Mouse (Mus musculus): ENCODE measurements around the gene Tk1.

Gene Tk1

GRCm38 (mm10) chr11:117825333-117826101, at the start of gene Tk1, which contains the start of gene Afmid:
Gene Tk1 (minus strand): TSS chr11:117826092.
Gene Afmid (plus strand): TSS chr11:117825924.
- in situ Hi-C loops (cut with MboI; ENCODE audit: unreplicated experiment in 2 of 2), result loop anchor here in 1 of 2 experiments (25.0 kb wide), 2 partner anchors 738 to 963 kb away; partner anchors contain the start of genes Mfsd11 and Srsf2

GRCm38 (mm10) chr11:117875681-117876080, 49.8 kb upstream of the Tk1 start:
- in situ Hi-C loops (cut with MboI; ENCODE audit: unreplicated experiment in 2 of 2), result loop anchor here (10.0 kb wide), 2 partner anchors 89 to 339 kb away; no protein-coding TSS in a partner anchor

- in situ Hi-C loops (cut with MboI; ENCODE audit: unreplicated experiment in 2 of 2), result loop anchor here (5.0 to 25.0 kb wide), 9 partner anchors 90 to 563 kb away; partner anchors contain the start of gene C1qtnf1 (in 1 of the 2)
Measured at GRCm38 (mm10) chr11:117874419-117874818, 48.5 kb upstream of the Tk1 start.

- in situ Hi-C loops (cut with MboI; ENCODE audit: unreplicated experiment in 2 of 2), result loop anchor here (5.0 to 25.0 kb wide), 9 partner anchors 92 to 564 kb away; partner anchors contain the start of gene C1qtnf1 (in 1 of the 2)
Measured at GRCm38 (mm10) chr11:117872861-117873608, 47.1 kb upstream of the Tk1 start, which contains the start of gene Tha1. Gene Tha1 (minus strand): TSS chr11:117873481.

GRCm38 (mm10) chr11:117871911-117872584, 46.2 kb upstream of the Tk1 start:
- in situ Hi-C loops (cut with MboI; ENCODE audit: unreplicated experiment in 2 of 2), result loop anchor here (5.0 to 25.0 kb wide), 9 partner anchors 93 to 565 kb away; partner anchors contain the start of gene C1qtnf1 (in 1 of the 2)

- in situ Hi-C loops (cut with MboI; ENCODE audit: unreplicated experiment in 2 of 2), result loop anchor here (5.0 to 25.0 kb wide), 9 partner anchors 93 to 566 kb away; partner anchors contain the start of gene C1qtnf1 (in 1 of the 2)
Measured at GRCm38 (mm10) chr11:117871376-117871775, 45.5 kb upstream of the Tk1 start.

- in situ Hi-C loops (cut with MboI; ENCODE audit: unreplicated experiment in 2 of 2), result loop anchor here (5.0 to 25.0 kb wide), 9 partner anchors 94 to 566 kb away; partner anchors contain the start of gene C1qtnf1 (in 1 of the 2)
Measured at GRCm38 (mm10) chr11:117870688-117871365, 44.9 kb upstream of the Tk1 start.

GRCm38 (mm10) chr11:117865988-117866387, 40.1 kb upstream of the Tk1 start:
- in situ Hi-C loops (cut with MboI; ENCODE audit: unreplicated experiment in 2 of 2), result loop anchor here (25.0 kb wide), 3 partner anchors 396 to 571 kb away; partner anchors contain the start of gene C1qtnf1 (in 1 of the 2)

GRCm38 (mm10) chr11:117864805-117865204, 38.9 kb upstream of the Tk1 start:
- in situ Hi-C loops (cut with MboI; ENCODE audit: unreplicated experiment in 2 of 2), result loop anchor here (25.0 kb wide), 3 partner anchors 397 to 572 kb away; partner anchors contain the start of gene C1qtnf1 (in 1 of the 2)

- in situ Hi-C loops (cut with MboI; ENCODE audit: unreplicated experiment in 2 of 2), result loop anchor here (25.0 kb wide), 3 partner anchors 399 to 574 kb away; partner anchors contain the start of gene C1qtnf1 (in 1 of the 2)
Measured at GRCm38 (mm10) chr11:117863174-117863856, 37.4 kb upstream of the Tk1 start.

- in situ Hi-C loops (cut with MboI; ENCODE audit: unreplicated experiment in 2 of 2), result loop anchor here (25.0 kb wide), 3 partner anchors 402 to 577 kb away; partner anchors contain the start of gene C1qtnf1 (in 1 of the 2)
Measured at GRCm38 (mm10) chr11:117860601-117861000, 34.7 kb upstream of the Tk1 start, which contains the start of gene Tmem235. Gene Tmem235 (plus strand): TSS chr11:117860752.

GRCm38 (mm10) chr11:117858392-117858791, 32.5 kb upstream of the Tk1 start:
- in situ Hi-C loops (cut with MboI; ENCODE audit: unreplicated experiment in 2 of 2), result loop anchor here (25.0 kb wide), 3 partner anchors 404 to 579 kb away; partner anchors contain the start of gene C1qtnf1 (in 1 of the 2)

- in situ Hi-C loops (cut with MboI; ENCODE audit: unreplicated experiment in 2 of 2), result loop anchor here (25.0 kb wide), 3 partner anchors 405 to 580 kb away; partner anchors contain the start of gene C1qtnf1 (in 1 of the 2)
Measured at GRCm38 (mm10) chr11:117857462-117857861, 31.6 kb upstream of the Tk1 start.

- in situ Hi-C loops (cut with MboI; ENCODE audit: unreplicated experiment in 2 of 2), result loop anchor here (25.0 kb wide), 3 partner anchors 406 to 581 kb away; partner anchors contain the start of gene C1qtnf1 (in 1 of the 2)
Measured at GRCm38 (mm10) chr11:117855975-117856374, 30.1 kb upstream of the Tk1 start.

GRCm38 (mm10) chr11:117855360-117855759, 29.5 kb upstream of the Tk1 start:
- in situ Hi-C loops (cut with MboI; ENCODE audit: unreplicated experiment in 2 of 2), result loop anchor here (25.0 kb wide), 3 partner anchors 407 to 582 kb away; partner anchors contain the start of gene C1qtnf1 (in 1 of the 2)

- in situ Hi-C loops (cut with MboI; ENCODE audit: unreplicated experiment in 2 of 2), result loop anchor here (25.0 kb wide), 3 partner anchors 408 to 583 kb away; partner anchors contain the start of gene C1qtnf1 (in 1 of the 2)
Measured at GRCm38 (mm10) chr11:117854241-117854640, 28.3 kb upstream of the Tk1 start.

- in situ Hi-C loops (cut with MboI; ENCODE audit: unreplicated experiment in 2 of 2), result loop anchor here (25.0 kb wide), 3 partner anchors 409 to 584 kb away; partner anchors contain the start of gene C1qtnf1 (in 1 of the 2)
Measured at GRCm38 (mm10) chr11:117852875-117853274, 27.0 kb upstream of the Tk1 start.
